Mouse (Mus musculus) spleen, adult 2 months (tissue): ENCODE data around the gene Ctbp1.

ENCODE experiments used
- CTCF ChIP-seq: fragments of 200-500 bp; IDR thresholded peaks from 2 replicates; pipeline ENCODE4 v1.5.1; 2011; ENCODE audit warnings: mild to moderate bottlenecking, inconsistent platforms; ENCODE audit not compliant: insufficient read depth, insufficient read length, insufficient replicate concordance; ENCODE audit errors: extremely low read depth
- POLR2A ChIP-seq: fragments of 200-500 bp; IDR thresholded peaks from 2 replicates; pipeline ENCODE4 v1.6.1; 2011; ENCODE audit warnings: low read depth, low read length, inconsistent platforms

DNA sequence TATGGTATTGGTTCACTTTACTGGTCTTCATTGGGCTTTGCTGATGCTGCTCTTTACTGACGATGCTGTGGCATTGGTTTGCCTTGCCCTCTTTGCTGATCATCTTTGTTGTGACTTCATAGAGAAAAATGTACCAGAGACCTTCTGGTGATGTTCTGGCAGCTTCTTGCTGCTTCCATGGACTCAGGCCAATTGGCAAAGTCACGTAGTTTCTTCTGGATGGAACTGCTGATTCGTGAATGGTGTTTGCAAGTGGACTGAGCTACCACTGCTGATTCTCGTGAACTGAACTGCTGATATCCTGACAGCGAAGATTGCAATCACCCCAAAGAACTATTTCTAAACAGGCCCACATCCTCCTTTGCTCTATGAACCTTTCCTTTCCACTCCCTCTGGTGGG is 20.4 kb downstream of the Ctbp1 start:
- TF ChIP-seq CTCF (no peak), POLR2A (no peak)
